Mouse (Mus musculus) E14TG2a.4 (cell line): ENCODE results near the gene Selenoi.

Experiments used
- H3K27me3 ChIP-seq: 2 replicates; pipeline ENCODE4 v1.6.1; 2014; ENCODE audit warnings: low read length, control low read depth; ENCODE audit not compliant: insufficient read depth
- H3K36me3 ChIP-seq: 2 replicates; pipeline ENCODE4 v1.6.1; 2014; ENCODE audit warnings: low read length, control low read depth; ENCODE audit not compliant: insufficient read depth
- H3K4me1 ChIP-seq: replicated peaks from 2 replicates; pipeline ENCODE4 v1.6.1; 2014; ENCODE audit warnings: low read depth, low read length, control low read depth
- H3K4me3 ChIP-seq: replicated peaks from 2 replicates; pipeline ENCODE4 v1.5.1; 2014; ENCODE audit warnings: mild to moderate bottlenecking, low read length
- H3K9me3 ChIP-seq: 2 replicates; pipeline ENCODE4 v1.6.1; 2014; ENCODE audit warnings: low read length, control low read depth
- CTCF ChIP-seq: conservative IDR thresholded peaks from 2 replicates; pipeline ENCODE4 v1.5.1; 2014; ENCODE audit warnings: low read length
- NANOG ChIP-seq: IDR thresholded peaks from 2 replicates; pipeline ENCODE4 v1.6.1; 2014; ENCODE audit warnings: borderline replicate concordance, low read length, mixed read lengths
- POU5F1 ChIP-seq: IDR thresholded peaks from 2 replicates; pipeline ENCODE4 v1.6.1; 2014; ENCODE audit warnings: low read length, borderline replicate concordance

The Selenoi gene

DNA sequence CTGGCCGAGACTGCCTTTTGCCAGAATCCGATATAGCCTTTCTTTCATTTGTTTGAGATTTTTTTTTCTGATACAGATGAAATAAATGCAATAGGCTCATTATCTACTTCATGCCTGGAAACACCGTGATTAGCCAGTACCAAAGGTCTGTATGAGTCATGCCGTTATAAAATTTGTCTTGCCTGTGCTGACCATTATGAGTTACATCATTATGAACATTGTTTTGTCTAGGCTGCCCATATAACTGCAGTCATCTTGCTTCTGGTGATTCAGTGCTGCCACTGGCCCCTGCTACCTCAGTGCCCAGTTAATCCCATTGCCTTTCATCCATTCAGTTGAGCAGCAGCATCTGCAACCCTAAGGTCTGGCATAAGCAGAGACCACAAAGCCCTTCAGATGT lies 47.1 kb downstream of the Selenoi start:
- Histone ChIP-seq H3K4me3 (no peak overlapping the region), H3K9me3 (no peaks in the 10 kb centered on the region), H3K36me3 (no peaks in the 10 kb centered on the region), H3K4me1 (peaks cover 16% of the 10 kb centered on the region), H3K27me3 (0 out of 2 replicates have a peak, but pooled peaks cover 2% of the 10 kb centered on the region)
- no peak for TF ChIP-seq POU5F1
- no peak for TF ChIP-seq NANOG
- no peak for TF ChIP-seq CTCF

DNA sequence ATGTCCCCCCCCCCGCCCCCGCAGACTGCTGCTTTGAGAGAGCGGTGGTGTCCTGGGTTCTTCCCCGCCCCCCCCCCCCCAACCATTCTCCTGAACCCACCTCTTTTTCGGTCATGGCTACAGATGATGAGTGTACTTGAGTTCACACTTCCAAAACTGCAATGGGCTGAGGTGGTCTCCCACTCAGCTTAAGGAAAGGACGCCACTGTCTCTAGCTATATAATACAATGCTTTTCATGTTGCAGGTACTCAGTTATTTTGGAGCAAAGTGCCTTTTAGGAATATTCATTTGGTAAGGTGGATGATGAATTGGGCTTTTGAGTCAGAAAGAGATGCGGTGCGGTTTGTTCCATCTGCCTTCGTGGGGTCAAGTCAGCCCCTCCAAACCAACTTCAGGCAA lies 48.5 kb downstream of the Selenoi start:
- Histone ChIP-seq H3K4me3 (peak overlapping the region; percentile 79), H3K4me1 (peaks cover 16% of the 10 kb centered on the region), H3K27me3 (0 out of 2 replicates have a peak, but pooled peaks cover 2% of the 10 kb centered on the region), H3K36me3 (no peaks in the 10 kb centered on the region), H3K9me3 (peaks cover 10% of the 10 kb centered on the region)
- TF ChIP-seq NANOG (no peak), POU5F1 (no peak), CTCF (no peak)

DNA sequence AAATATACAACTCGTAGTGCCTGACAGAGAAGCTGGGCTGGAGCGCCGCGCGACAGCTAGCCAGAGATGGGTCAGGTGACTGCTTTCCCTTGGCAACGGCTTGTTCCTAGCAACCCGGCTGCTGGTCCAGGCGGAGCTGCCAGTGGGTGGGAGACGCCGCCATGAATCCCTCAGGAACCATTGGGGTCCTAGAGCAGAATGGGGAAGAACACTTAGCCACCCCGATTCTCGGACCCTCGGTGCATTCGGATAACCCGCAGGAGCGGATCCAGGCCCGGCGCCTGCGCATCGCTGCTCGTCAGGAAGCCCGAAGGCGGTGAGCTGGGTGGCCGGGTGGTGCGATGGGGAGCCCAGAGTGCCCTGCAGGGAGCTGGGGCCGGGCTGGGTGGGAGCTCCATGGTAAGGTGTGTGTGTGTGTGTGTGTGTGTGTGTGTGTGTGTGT lies 48.9 kb downstream of the Selenoi start, which contains the start of gene Drc1:
Gene Drc1, plus strand, starts transcription at position 98 of the 442 bp plus-strand sequence.
- Histone ChIP-seq H3K4me3 (peak within 1 kb of the TSS; percentile 79), H3K27me3 (0 out of 2 replicates have a peak, but pooled peaks cover 2% of the 10 kb centered on the region), H3K36me3 (no peaks in the 10 kb centered on the region), H3K9me3 (peaks cover 10% of the 10 kb centered on the region), H3K4me1 (peaks cover 16% of the 10 kb centered on the region)
- no peak for TF ChIP-seq NANOG

DNA sequence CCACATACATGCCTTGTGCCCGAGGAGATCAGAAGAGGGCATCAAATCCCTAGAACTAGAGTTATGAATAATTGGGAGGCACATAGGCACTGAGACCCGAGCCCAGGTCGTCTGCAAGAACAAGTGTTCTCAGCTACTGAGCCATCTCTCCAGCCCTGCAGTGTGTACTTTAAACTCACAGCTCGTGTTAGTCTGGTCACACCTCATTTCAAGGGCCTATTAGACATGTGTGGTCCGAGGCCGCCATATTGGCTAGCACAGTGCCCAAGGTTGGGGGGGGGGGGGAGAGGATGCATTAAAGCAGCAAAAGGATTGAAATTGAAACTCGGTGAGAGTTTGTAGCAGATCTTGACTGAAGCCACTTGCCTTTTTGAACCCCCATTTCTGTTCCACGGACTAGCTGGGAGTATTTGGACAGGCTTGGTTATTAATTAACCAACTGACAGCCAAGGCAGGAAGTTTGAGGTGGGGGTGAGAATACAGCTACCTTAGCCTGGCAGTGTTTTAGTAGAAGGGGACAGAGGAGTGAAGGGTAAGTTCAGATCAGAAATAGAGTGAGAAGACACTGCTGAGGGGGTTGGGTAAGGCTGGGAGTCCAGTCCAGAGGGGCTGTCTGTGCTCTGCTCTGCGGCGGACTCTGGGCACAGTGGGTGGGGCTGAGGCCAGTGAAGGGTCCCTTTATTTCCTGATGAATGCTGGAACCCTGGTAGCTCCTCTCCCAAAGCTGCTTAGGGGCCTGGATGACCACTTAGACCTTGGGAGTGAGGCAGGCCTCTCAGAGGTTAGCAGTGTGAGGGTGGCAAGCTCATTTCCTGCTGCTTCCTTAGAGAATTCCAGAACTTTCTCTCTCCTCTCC lies 53.8 kb downstream of the Selenoi start:
- Histone ChIP-seq H3K4me3 (no peak overlapping the region), H3K9me3 (peaks cover 10% of the 10 kb centered on the region), H3K27me3 (0 out of 2 replicates have a peak, but pooled peaks cover 2% of the 10 kb centered on the region), H3K36me3 (no peaks in the 10 kb centered on the region), H3K4me1 (peaks cover under 1% of the 10 kb centered on the region; the same call in 1 of the 2 replicates)
- TF ChIP-seq NANOG (no peak), CTCF (no peak), POU5F1 (no peak)

DNA sequence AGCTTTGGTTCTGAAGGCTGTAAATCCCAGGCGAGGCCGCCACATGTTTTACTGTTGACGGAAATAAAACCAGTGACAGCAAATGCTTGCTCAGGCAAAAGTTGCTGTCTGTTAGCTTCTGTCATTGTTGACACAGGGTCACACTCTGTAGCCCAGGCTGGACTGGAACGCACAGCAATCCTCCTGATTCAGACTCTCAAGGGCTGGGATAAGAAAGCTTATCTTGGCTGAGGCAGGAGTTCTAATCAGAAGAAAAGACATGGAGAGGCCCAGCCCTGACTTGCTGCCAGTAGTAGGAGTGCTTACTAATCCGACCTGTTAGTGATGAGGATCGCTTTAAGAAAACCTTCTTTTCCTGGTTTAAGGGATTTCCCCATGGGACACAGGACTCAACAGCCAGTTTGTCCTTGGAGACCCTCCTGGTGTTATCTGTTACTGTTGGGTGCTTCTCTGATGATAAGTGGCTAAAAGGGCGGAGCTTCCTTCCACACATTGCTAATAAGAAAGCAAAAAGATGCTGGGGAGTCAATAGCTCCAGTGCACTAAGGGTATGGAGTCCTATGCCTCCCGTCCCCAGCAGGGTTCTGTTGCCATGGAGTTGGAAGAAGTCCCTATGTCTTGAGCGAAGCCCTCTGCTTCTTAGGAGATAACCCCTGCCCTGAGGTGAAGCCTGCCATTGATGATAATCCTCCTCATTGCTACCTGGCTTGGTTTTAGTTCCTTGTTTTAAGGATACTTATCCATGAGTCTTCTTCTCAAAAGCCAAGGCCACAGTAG lies 54.9 kb downstream of the Selenoi start:
- no peaks in the 10 kb centered on the region for H3K36me3 ChIP-seq
- H3K9me3 ChIP-seq: peaks cover 10% of the 10 kb centered on the region
- 0 out of 2 replicates have a peak, but pooled peaks cover 2% of the 10 kb centered on the region for H3K27me3 ChIP-seq
- H3K4me1 ChIP-seq: no peaks in the 10 kb centered on the region
- H3K4me3 ChIP-seq: no peak overlapping the region
- TF ChIP-seq NANOG (no peak), POU5F1 (no peak), CTCF (no peak)
